Mouse (Mus musculus) neural tube, postnatal 0 days (tissue): ENCODE results near the gene Gm21103. TPM values are rescaled to one million over a fixed set of nuclear protein-coding genes. Genes with fewer than 3 reads are reported as not detected.

ENCODE experiments used
- polyA plus RNA-seq: library from polyadenylated mRNA; unstranded; fragments of >200 nt; fragmentation: Nextera tagmentation; extraction: Ambion mirVana; gene quantifications from 2 replicates; pipeline ENCODE4 v1.2.1, GENCODE M21; 2015

Gm21103 gene
- not detected in 2 replicates for polyA plus RNA-seq

GRCm38 (mm10) chr14:6304743-6305142, at the start of gene Gm21103:
TSS of gene Gm21103 (minus strand) at chr14:6304843.

GRCm38 (mm10) chr14:6343578-6343977, 38.9 kb upstream of the Gm21103 start, which contains the start of gene Gm3618:
TSS of gene Gm3618 (minus strand) at chr14:6343678.

DNA sequence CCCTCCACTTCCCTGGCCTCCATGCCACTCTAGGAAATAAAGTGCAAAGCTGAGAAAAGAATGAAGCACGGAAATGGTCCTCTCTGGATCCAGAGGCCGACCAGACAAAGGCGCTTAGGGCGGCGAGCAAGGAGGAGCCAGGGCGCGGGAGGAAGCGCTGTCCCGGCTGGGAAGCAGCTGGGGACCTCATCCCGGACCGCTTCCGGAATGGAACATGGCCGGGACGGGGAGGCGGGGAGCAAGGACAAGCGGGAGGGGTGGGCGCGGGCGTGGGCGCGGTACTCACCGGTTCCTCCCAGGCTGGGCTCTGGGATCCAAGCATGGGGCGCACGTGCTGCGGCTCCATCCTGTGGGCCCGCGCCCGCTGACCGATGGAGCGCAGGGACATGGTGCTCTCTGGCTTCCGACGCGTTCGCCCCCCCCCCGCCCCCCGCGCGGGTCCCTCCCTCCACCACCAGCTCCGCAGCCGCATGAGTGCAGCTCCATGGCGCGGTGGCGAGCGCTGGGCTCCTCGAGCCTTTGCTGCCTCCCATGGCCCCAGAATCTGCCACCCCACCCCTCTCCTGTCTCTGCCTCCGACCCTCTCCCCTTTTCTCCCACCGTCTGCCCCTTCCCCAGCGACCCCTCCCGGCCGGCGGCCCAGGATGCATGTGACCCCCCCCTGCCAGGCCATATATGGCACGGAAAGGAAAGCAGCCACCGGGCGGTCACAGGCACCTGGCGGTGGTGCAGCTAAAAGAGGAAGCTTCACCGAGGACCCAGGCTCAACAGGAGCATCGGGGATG, 17.5 kb downstream of the Gm21103 start, which contains the start of gene Gm3411:
TSS of gene Gm3411 (minus strand) at position 320 of the 785 bp plus-strand sequence.

Other genes starting within 250 kb of the Gm21103 start
- not detected in 2 replicates for gene Gm6337, start 246.6 kb downstream of the Gm21103 start, polyA plus RNA-seq
- 3.9 and 5.9 TPM in 2 replicates for gene Gm8206, start 210.9 kb downstream of the Gm21103 start, polyA plus RNA-seq
- 3.4 and 3.6 TPM in 2 replicates for gene Gm3468, start 196.2 kb downstream of the Gm21103 start, polyA plus RNA-seq
- gene Gm3476, start 179.0 kb downstream of the Gm21103 start, polyA plus RNA-seq: not detected in 2 replicates
- gene Gm21560, start 85.6 kb downstream of the Gm21103 start, polyA plus RNA-seq: not detected in 2 replicates
- 7.1 and 8.2 TPM in 2 replicates for gene Gm3411, start 17.6 kb downstream of the Gm21103 start, polyA plus RNA-seq
- not detected in 2 replicates for gene Gm3618, start 38.8 kb upstream of the Gm21103 start, polyA plus RNA-seq
- gene Gm16440, start 85.5 kb upstream of the Gm21103 start, polyA plus RNA-seq: not detected in 2 replicates
- 4.2 and 7.7 TPM in 2 replicates for gene Gm3591, start 107.6 kb upstream of the Gm21103 start, polyA plus RNA-seq
- gene Gm3594, start 139.8 kb upstream of the Gm21103 start, polyA plus RNA-seq: not detected in 2 replicates
- gene Gm8356, start 232.4 kb upstream of the Gm21103 start, polyA plus RNA-seq: not detected in 2 replicates